Mouse (Mus musculus): ENCODE measurements around the gene Coro1c.

Coro1c gene

DNA sequence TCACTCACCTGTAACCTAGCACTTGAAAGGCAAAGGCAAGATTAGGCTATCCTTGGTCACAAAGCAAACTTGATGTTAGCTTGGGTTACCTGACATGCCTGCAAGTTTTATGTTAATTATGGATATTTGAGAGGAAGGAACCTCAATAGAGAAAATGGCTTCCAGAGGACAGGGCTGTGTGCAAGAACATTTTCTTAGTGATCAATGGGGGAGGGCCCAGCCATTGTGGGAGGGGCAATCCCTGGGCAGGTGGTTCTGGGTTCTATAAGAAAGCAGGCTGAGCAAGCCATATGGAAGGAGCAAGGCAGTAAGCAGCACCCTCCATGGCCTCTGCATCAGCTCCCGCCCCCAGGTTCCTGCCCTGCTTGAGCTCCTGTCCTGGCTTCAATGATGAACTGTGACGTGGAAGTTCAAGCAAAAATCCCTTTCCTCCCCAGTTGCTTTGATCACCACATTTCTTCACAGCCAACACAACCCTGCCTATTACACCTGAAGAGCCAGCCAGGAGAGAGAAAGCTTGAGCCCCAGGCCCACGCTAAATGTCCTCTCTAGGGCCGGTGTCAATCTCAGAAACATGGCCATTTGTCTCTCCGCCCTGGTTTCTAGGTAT, 20.3 kb downstream of the Coro1c start:
- intact Hi-C loops (cut with DNase I), result no loop called here

DNA sequence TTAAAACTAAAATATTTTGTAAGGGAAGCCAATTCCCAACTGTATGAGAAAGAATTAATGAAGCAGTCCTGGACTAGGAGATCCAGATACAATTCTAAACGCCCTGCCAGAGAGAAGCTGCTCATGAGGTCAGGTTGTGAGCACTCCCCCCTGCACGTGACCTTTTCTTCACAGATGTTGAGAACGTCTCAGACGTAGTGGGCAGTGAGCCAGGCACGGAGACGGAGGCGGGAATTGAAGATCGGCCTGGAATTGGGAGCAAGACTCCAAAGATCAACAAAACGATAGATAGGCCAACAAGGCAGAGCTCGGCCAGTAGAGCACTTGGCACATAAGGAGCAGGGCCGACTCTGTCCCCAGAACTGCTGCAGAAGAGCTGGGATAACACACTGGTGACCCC, 21.4 kb downstream of the Coro1c start:
- intact Hi-C loops (cut with DNase I), result no loop called here

DNA sequence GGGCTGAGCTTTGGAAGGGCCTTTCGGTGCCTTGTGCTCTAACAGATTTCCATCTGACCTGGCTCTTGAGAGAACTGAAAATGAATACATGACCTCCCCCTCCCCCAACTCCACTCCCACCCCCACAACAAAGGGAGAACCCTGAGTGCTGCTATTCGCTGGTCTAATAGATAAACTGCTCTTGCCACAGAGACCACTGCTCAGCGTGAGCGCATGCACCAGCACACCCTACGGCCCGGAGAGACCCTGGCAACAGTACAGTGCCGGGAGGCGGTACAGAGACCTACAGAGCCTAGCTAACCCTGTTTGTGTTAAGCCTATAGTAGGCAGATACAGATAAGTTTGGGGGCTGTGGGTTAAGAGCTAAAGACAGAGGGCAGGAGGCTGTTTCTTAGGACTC, 22.9 kb downstream of the Coro1c start:
- intact Hi-C loops (cut with DNase I), result no loop called here

DNA sequence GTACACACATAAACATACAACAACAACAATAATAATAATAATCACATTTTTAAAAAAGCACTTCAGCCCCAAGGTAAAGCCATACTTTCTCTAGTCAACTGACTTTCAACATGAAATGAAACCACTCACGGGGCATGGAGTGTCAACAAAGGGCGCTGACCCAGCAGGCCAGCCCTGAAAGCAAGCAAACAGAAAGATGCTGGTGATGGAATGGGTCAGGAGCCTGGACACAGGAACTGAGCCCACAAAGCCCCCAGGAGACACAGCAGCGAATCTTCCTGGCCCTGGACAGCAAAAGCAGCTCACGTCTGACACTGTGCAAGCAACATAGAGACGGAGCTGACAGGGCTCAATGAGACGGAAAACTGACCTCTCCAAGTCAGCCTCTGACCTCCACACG, 23.8 kb downstream of the Coro1c start:
- intact Hi-C loops (cut with DNase I), result no loop called here

DNA sequence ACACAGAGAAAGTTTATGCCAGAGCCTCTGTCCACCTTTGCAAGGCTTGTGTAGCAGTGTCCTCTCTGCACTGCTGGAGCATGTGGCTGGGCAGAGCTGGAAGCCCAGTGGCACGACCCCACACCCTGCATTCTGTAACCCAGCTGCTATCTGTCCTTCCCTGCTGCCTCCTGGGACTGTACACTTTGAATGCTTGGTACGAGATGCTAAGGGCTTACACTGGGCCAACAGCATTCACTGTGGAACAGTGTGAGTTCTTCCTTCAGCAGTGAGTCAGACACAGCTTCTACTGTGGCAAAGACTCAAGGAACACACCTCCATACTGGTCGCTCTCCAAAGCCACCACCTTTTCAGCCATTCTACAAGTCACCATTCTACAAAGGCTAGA, 25.2 kb downstream of the Coro1c start:
- intact Hi-C loops (cut with DNase I), result no loop called here

DNA sequence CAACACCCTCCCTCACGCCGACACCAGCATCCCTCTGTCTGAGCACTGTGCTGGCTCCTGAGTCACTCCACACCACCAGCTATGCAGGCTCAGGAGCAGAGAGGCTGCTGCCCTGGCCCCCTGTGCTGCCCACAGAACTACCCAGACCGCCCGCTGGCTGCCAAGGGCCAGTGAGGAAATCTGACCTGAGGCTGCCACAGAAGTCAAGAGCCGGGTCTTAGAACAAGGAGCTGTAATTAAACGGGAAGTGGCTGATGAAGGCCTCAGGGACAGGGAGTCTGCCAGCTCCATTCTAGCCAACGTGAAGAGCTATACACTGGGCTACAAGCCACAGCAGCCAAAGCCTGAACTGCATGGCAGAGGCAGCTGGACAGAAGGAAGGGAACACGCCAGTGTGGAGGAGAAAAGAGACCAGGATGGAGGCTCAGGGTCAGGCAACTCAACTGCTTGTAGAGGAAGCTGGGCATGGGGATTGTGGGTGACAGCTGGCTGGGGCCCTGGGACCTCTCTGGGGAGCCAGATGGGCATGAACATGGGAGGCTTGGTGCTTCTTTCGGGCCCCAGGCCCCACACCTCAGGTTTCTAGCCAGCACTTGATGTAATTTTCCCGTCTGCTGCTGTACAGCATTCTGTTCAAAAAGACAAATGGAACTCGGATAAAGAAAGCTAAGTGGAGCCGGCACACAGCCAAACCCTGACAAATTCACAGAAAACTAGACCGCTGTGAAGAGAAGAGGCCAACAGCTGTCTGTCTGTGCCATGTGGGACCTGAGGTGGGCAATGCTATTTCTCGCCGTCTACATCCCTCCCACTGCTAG, 25.8 kb downstream of the Coro1c start:
- intact Hi-C loops (cut with DNase I), result no loop called here

DNA sequence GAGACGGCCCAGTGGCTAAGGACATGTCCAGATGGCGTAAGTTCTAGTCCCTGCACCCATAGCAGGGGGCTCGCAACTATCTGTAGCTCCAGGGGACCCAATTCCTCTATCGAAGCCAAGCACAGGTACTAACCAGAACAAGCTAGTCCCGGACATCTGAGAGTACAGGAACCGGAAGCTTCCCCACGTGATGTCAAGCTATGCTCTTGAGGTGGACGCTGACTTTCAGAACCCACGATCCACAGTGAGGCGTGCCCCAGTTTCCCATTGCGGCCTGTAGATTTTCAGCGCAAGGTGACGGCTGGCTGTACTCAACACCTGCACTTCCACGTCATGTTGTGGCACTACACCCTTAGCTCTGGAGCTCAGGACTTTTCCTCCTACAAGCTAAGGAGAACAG, 27.4 kb downstream of the Coro1c start:
- intact Hi-C loops (cut with DNase I), result no loop called here

DNA sequence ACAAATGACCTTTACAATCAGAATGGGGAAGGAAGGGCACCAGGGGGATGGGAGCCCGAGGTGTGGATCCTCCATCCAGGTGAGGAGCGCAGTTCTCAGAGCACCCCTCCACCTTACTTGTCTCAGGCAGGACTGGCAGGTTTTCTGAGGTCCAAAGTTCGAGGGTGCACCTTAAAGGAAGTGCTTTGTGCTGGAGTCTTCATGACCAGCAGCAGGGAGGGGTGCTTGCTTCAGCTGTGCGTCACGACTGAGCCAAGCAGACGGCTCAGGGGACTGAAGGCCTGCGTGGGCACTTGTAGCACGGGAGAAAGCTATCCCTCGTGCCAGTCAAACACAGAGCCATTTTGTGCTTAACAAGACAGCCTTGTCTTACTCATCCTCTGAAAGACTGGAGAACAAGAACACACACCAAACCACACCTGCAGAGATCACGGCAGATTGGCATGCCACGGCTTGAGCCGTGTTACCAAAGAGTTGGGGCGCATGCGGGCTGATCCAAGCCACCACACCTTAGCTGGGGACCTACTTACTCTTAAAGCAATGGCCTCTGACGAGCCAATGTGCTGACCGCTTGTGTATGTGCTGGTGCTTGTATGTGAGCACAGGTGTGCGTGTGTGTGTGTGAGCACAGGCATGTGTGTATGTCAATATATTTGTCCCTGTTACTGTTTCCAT, 29.5 kb downstream of the Coro1c start:
- intact Hi-C loops (cut with DNase I), result no loop called here

DNA sequence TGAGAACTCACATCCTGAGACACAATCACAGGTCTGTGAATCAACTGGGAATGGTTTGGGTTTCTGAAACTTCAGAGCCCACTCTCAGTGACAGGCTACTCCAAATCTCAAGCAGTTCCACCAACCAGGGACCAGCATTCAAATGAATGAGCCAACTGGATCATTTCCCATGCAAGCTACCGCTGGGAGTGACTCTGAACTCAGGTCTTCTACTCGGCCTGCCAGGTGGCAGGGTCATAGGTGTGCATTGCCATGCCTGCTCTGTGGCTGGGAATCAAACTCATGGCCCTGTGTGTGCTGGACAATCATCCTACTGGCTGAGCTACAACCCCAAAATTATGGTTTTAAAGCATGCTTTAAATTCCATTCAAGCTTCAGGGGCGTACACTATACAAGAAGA, 31.0 kb downstream of the Coro1c start:
- intact Hi-C loops (cut with DNase I), result no loop called here

DNA sequence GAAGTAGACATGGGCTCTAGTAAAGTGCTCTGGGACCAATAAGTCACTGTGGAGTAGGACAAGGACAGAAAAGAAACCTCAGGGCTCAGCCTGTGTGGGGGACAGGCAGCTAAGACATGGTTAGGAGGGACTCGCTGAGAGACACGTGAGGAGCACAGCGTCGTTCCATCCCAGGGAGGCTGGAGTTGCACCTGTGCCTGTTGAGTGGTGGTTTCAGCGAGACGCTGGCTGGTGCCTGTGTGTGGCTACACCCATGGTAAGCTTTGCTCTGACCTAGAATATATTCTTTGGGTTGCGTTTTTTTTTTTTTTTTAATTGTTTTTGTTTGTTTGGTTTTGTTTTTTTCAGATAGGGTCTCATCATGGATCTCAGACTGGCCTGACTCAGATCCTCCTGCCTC, 32.4 kb downstream of the Coro1c start:
- intact Hi-C loops (cut with DNase I), result no loop called here

DNA sequence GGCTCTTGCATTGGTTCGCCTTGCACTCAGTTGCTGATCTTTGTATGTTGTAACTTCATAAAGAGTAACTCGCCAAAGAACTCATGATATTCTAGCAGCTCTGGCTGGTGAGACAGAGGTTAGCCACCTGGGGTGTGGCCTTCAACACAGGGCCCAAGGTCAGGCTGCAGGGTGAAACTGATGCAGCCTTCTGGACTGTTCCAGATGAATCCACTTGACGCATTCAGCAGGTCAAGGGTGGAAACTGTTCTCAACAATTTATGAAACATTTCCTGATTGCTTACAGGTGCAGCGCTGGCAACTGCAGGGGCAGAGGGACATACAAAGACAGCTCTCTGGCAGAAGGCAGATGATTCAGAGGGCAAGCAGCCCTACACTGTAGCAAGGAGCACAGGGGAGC, 32.9 kb downstream of the Coro1c start:
- intact Hi-C loops (cut with DNase I), result no loop called here

DNA sequence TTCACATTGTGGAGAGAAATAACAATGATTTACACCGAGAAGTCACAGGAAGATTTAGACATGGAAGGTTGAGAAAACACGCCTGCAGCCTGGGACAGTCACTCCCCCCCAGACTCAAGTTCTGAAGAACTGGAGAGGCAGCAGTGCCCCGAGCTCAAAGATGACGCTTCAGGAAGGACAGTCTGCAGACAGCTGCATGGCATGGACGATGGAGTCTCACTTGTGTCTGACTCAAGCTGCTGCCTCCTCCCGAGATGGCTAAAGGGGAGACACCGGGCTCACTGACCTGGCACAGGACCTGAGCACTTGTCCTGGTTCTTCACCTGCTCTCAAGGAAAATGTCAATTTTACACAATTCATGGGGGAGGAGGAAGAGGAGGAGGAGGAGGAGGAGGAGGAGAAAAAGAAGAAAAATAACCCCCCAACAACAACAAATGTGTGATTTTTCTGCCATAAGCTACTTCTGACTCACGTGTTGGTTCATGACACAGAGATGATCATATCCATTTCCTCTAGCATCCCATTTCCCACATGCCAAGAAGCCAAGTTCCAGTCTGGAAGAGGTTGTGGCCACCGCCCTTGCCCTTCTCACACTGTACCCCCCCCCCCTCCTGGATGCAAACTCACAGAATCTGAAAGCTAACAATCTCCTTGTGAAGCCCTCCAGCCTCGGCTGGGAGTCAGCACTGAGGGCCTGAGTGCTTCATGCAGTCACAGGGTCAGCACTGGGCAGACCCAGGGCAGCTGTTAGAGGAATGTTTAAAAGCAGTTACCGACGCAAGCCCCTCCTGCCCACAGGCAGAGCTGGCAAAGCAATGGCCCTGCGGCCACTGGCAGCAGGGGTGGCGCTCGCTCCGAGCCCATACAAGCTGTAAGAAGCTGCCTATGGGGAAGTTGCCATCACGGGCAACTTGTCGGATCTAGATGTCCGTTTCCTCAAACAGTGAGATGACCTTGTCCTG, 34.2 kb downstream of the Coro1c start:
- intact Hi-C loops (cut with DNase I), result loop anchor here (5.0 kb wide), 1 partner anchor 33 kb away; the partner anchor contains the start of gene Coro1c

DNA sequence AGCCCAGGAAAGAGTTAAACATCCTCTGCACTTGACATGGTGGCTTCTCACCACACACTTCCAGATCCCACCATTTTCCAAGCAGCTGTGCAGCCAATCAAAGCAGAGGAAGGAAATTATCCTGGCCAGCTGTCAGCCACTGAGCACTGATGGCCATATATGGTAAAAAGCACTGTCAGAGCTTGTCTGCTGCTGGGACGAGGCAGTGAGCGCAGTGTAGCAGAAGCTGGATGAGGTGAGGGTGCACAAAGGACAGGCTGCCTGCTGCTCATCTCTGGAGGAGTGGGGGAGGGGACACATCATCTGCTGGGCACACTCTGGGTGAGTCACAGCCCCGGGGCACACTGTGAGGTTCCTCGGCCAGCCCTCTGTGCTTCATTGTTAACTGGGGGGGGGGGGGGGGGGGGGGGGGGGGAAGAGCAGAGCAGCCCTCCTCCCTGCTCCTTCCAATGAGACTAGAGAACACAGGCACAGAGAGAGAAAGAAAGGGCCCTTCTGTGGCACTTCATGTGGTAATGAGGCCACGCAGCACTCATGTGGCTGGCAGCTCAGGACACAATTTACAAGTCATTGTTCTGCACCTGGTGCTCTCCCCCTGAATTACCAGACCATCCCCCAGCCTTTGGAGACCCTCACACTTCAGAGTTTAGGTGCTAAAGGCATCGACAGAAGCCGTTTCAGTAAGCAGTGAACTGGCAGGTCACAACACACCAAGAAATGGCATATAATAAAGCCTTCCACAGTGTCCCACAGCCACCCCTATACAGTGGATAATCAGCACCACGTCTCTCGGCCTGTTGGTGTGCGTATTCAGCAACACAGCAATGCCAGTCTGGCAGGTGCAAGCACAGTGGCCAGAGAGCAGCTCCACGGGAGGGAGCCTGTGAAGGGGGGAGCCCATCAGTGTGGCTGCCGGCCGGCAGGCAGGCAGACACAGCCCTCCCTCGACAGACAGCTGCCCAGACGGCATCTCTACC, 35.3 kb downstream of the Coro1c start:
- intact Hi-C loops (cut with DNase I), result loop anchor here (5.0 kb wide), 1 partner anchor 34 kb away; the partner anchor contains the start of gene Coro1c

DNA sequence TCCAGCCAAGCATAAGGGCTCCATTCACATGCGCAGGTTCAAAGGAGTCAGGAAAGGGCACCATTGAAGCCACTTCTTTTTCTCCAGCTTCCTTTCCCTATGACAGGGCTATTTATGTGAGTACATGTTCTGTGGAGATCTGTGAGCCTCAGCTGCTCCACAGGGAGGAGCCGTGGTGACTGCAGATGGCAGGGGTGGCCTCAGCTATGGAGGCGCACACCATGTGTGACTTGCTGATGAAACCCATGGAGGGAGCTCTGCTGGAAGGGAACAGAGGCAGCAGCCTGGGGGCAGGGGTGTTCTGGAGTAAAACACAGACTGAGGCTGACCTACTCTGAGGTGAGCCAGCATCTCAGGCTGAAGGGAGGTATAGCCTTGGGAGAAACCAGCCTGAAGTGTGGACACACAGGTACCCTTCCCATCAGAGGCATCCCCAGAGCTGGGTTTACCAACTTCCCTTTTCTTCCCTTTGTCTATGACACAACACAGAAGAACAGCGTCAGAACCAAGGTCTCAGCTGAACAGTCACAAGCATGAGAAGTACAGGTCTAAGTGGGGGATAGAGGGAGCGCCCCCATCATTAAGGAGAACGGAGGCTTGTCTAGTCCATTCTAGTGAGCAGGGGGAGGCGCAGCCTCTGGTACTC, 36.5 kb downstream of the Coro1c start:
- intact Hi-C loops (cut with DNase I), result loop anchor here (5.0 kb wide), 1 partner anchor 35 kb away; the partner anchor contains the start of gene Coro1c

DNA sequence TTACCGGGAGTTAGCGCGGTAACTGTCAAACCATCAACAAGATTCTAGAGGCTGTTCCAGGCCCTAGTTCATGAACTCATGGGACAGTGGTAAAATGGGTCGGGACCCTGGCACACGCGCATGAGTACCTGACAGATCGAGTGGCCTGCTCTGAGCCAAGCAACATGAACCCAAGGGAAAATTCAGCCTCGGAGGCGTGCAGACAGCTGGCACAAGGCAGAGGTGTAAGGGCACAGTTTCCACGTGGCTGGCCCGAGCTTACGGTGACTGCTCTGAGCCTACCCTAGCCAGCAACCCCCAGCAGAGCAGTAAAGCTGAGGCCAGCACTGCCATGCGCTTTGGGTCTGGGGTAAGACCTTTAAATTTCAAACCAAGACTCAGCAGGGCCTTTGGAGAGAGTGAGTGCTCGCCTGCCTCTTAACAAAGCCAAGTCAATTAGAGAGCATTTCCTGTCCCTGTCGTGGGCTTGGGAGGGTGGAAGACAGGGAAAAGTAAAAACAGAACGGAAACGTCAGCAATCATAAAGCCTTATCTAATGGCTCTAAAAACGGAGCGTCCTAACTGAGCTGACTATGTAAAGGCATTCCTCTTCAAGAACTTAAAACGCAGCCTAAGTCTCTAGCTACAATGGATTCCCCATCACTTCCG, 38.0 kb downstream of the Coro1c start:
- intact Hi-C loops (cut with DNase I), result loop anchor here (5.0 kb wide), 1 partner anchor 37 kb away; the partner anchor contains the start of gene Coro1c

DNA sequence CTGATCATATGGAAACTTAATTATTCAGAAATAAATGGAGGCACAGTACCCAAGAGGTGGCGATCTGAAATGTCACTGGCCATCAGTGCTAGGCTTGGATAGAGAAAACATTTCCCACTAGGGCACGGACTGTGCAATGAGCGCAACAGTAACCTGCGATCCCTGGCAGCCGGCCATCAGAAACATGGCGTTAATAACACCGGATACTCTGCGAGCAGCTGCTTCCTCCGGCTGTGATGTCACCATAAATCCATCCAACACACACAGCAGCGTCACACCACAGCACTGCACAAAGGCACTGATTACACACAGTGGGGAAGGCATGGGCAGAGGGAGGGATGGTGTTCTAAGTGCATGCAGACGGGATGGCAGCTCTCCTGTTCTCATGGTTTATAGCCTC, 39.4 kb downstream of the Coro1c start:
- intact Hi-C loops (cut with DNase I), result no loop called here

DNA sequence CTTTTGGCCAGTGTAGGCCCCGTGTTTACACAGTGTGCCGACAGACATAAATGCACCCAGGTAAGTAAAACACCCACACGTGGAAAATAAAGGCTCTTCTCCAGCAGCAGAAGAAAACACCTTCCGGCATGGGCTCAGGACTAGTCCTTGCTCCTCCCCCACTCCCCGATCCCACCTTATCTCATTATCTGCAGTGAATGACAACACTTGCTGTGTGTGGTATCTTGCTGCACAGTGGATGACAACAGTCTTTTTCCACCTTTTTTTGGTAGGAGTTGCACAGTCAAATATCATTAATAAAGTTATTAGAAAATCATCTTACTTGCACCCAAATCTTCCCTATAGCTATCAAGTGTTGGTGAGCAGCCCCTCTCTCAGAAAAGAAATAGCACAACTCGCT, 43.6 kb downstream of the Coro1c start:
- intact Hi-C loops (cut with DNase I), result no loop called here

DNA sequence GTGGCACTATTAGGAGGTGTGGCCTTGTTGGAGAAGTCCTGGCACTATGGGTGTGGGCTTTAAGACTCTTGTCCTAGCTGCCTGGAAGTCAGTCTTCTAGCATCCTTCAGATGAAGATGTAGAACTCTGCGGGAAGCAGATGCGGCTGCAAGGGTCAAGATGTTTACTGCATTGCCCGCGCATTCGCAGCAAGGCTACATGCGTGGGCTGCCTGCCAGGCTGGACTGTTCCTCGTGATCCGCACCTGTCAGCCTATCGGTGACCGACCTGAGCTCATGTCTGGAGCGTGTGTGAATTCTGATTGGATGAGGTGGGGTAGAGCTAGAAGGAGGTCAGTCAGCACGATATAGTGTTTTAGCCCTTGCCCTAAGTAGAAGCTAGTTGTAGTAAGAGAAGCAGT, 44.6 kb downstream of the Coro1c start:
- intact Hi-C loops (cut with DNase I), result no loop called here

DNA sequence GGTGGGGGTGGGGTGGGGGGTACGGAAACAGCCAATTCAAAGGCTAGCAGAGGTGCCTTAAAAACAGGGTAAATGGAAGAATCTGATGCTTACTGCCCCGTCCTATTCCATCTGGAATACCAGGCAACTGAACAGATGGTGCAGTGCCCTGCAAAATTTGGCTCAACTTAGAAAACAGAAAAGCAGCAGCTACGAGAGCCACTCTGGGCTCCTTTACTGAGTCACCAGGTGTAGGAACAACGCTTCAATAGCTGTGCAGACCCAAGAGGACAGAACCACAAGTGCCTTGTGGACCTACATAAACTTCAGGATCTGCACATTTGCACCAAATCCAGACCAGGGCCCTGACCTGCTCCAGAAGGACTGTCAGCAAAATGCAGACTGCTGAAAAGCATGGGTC, 46.1 kb downstream of the Coro1c start:
- intact Hi-C loops (cut with DNase I), result no loop called here

Data from adrenal gland (tissue).